Mouse (Mus musculus) intestine, embryonic 16.5 days (tissue): ENCODE results near the gene Btnl2. TPM values are rescaled to one million over a fixed set of nuclear protein-coding genes. Genes with fewer than 3 reads are reported as not detected.
"Not testable (repeated sequence)": the region's sequence is repeated elsewhere in the genome, so short reads cannot be mapped to it uniquely, and the experiment has no call there.

Experiments
- ATAC-seq: fragments of 200-750 bp; cut with Nextera tagmentation; 2 replicates; pipeline ENCODE4 v1.8.0; 2017; ENCODE audit warnings: moderate TSS enrichment, moderate library complexity
- H3K27ac ChIP-seq: fragments of 300-500 bp; sonication (generic); 2 replicates; pipeline ENCODE4 v1.5.1; 2014; ENCODE audit warnings: mild to moderate bottlenecking, low read length
- H3K27me3 ChIP-seq: fragments of 300-500 bp; sonication (generic); replicated peaks from 2 replicates; pipeline ENCODE4 v1.6.1; 2014; ENCODE audit warnings: low read length, control low read depth, mixed read lengths; ENCODE audit not compliant: control insufficient read depth, insufficient read depth
- H3K36me3 ChIP-seq: fragments of 300-500 bp; sonication (generic); 2 replicates; pipeline ENCODE4 v1.6.1; 2014; ENCODE audit warnings: low read length, control low read depth; ENCODE audit not compliant: control insufficient read depth, insufficient read depth
- H3K4me1 ChIP-seq: fragments of 300-500 bp; sonication (generic); 2 replicates; pipeline ENCODE4 v1.6.1; 2014; ENCODE audit warnings: low read length, control low read depth, mixed read lengths; ENCODE audit not compliant: control insufficient read depth, insufficient read depth
- H3K4me2 ChIP-seq: fragments of 300-500 bp; sonication (generic); 2 replicates; pipeline ENCODE4 v1.6.1; 2014; ENCODE audit warnings: low read depth, low read length, control low read depth
- H3K4me3 ChIP-seq: fragments of 300-500 bp; sonication (generic); 2 replicates; pipeline ENCODE4 v1.5.1; 2014; ENCODE audit warnings: mild to moderate bottlenecking, low read length
- H3K9ac ChIP-seq: fragments of 300-500 bp; sonication (generic); 2 replicates; pipeline ENCODE4 v1.6.1; 2014; ENCODE audit warnings: low read depth, low read length
- H3K9me3 ChIP-seq: fragments of 300-500 bp; sonication (generic); 2 replicates; pipeline ENCODE4 v1.6.1; 2016; ENCODE audit warnings: low read length, control low read depth; ENCODE audit not compliant: control insufficient read depth
- WGBS: fragments of 180-500 bp; shearing (Covaris S2); extraction: QIAGEN DNeasy Blood & Tissue Kit; methylation state at CpG from one replicate; pipeline ENCODE4 v1.1.7; 2014; 5-methylcytosine and 5-hydroxymethylcytosine counted together
- polyA plus RNA-seq: library from polyadenylated mRNA; unstranded; fragments of >200 nt; fragmentation: Nextera tagmentation; extraction: Ambion mirVana; gene quantifications from 2 replicates; pipeline ENCODE4 v1.2.1, GENCODE M21; 2015

Btnl2 gene
- polyA plus RNA-seq = 10.6 and 16.0 TPM in 2 replicates

- H3K27ac ChIP-seq = peak within 1 kb of the TSS; percentile 61
- 78% methylated on average over 5 of the region's 5 CpGs for WGBS
- H3K9me3 ChIP-seq = no peaks in the 10 kb centered on the region
- peak within 1 kb of the TSS; percentile 25; the same call in 1 of the 2 replicates for H3K4me2 ChIP-seq
- H3K9ac ChIP-seq = no peak within 1 kb of the TSS
- no peaks in the 10 kb centered on the region; the same call in none of the 2 replicates for H3K27me3 ChIP-seq
- no peaks in the 10 kb centered on the region for H3K4me1 ChIP-seq
- ATAC-seq = peak; percentile 89
- no peak within 1 kb of the TSS for H3K4me3 ChIP-seq
- no peaks in the 10 kb centered on the region for H3K36me3 ChIP-seq
These were observed at the start of gene Btnl2 for GRCm38 (mm10) chr17:34354539-34354938. Gene Btnl2, plus strand, starts transcription at chr17:34354822.

DNA sequence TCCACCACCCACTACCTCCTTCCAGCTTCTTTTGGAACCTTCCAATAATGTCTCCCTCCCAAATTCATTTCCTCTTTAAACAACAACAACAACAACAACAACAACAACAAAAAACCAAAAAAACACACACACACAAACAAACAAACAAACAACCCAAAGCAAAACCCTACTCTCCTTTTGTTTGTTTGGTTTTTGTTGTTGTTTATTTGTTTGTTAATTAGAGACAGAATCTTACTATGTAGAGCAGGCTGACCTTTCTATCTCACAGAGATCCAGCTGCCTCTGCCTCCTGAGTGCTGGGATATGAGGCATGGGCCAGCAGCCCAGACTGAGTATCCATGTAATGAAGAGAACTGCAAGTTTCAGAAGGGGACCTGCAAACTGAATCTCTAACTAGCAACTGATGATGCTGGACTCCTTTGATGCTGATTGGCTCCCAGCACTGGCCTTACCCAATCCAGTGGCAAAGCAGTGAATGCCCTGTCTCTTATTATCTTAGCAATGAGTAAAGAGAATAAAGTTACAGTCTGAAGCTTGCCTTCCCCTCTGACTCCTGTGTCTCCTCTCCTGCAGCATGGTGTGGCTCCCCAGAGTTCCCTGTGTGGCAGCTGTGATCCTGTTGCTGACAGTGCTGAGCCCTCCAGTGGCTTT, 49.1 kb upstream of the Btnl2 start, which contains the start of gene H2-Eb1:
H2-Eb1 (plus strand) TSS at position 488 of the 651 bp plus-strand sequence.
- H3K4me1 ChIP-seq = no peaks in the 10 kb centered on the region
- no peaks in the 10 kb centered on the region for H3K27me3 ChIP-seq
- no peak within 1 kb of the TSS for H3K27ac ChIP-seq
- no peak within 1 kb of the TSS for H3K9ac ChIP-seq
- peak; percentile 54; the same call in 1 of the 2 replicates for ATAC-seq
- no peaks in the 10 kb centered on the region for H3K9me3 ChIP-seq
- no peaks in the 10 kb centered on the region for H3K36me3 ChIP-seq
- no peak within 1 kb of the TSS for H3K4me3 ChIP-seq
- H3K4me2 ChIP-seq = no peak within 1 kb of the TSS

DNA sequence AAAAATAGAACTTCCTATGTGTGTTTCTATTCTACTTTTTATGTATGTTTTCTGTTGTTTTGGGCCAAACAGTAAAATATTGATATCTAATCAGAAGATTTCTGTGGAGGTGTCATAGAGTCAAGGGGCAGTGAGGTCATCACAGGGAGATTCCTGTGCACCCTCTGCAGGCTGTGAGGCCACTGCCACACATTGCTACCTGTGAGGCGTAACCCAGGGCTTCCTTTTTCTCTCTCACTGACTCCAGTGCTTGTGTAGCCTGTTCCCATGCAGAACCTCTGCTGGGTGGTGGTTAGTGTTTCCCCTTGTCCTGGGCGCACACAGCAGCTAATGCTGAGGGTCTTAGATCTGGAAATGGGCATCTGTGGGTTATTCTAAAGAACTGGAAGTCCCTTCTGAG, 48.2 kb upstream of the Btnl2 start:
- H3K9me3 ChIP-seq = no peaks in the 10 kb centered on the region
- no peaks in the 10 kb centered on the region for H3K4me1 ChIP-seq
- H3K27me3 ChIP-seq = no peaks in the 10 kb centered on the region
- 74% methylated on average over 2 of the region's 2 CpGs for WGBS
- no peak overlapping the region for H3K4me3 ChIP-seq
- no peak overlapping the region for H3K9ac ChIP-seq
- no peak overlapping the region for H3K4me2 ChIP-seq
- H3K27ac ChIP-seq = no peak overlapping the region
- ATAC-seq = no peak
- no peaks in the 10 kb centered on the region for H3K36me3 ChIP-seq

- no peaks in the 10 kb centered on the region for H3K9me3 ChIP-seq
- no peak for ATAC-seq
These were observed 47.4 kb upstream of the Btnl2 start for GRCm38 (mm10) chr17:34307216-34307615.

DNA sequence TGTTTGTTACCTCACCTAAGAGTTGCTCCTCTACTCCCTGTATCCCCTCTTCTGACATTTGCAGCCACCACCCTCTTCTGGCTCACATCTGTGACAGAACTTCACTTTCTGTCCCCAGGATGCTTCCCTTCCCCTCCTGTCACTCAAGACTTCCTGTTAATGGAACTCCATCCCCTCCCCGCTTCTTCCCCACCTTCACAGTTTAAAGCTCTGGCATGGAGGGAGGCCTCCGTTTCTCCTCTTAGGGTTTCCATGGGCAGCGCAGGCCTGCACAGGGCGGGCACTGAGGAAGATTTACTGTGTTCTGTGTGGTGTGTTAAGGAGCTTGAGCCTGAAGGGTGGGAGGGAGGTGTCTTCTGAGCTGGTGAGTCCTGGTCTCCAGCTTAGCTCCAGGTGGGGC, 46.5 kb upstream of the Btnl2 start:
- H3K9me3 ChIP-seq = no peaks in the 10 kb centered on the region
- no peak overlapping the region for H3K4me3 ChIP-seq
- ATAC-seq = no peak
- H3K9ac ChIP-seq = no peak overlapping the region
- H3K4me1 ChIP-seq = no peaks in the 10 kb centered on the region
- WGBS = 85% methylated on average over 4 of the region's 4 CpGs
- H3K27ac ChIP-seq = no peak overlapping the region
- H3K27me3 ChIP-seq = no peaks in the 10 kb centered on the region
- H3K4me2 ChIP-seq = no peak overlapping the region
- no peaks in the 10 kb centered on the region for H3K36me3 ChIP-seq

More at GRCm38 (mm10) chr17:34307216-34307615, 47.4 kb upstream of the Btnl2 start:
- Histone ChIP-seq H3K4me3 (no peak overlapping the region), H3K27ac (no peak overlapping the region), H3K4me2 (no peak overlapping the region), H3K36me3 (no peaks in the 10 kb centered on the region), H3K27me3 (no peaks in the 10 kb centered on the region), H3K9ac (no peak overlapping the region), H3K4me1 (no peaks in the 10 kb centered on the region)

DNA sequence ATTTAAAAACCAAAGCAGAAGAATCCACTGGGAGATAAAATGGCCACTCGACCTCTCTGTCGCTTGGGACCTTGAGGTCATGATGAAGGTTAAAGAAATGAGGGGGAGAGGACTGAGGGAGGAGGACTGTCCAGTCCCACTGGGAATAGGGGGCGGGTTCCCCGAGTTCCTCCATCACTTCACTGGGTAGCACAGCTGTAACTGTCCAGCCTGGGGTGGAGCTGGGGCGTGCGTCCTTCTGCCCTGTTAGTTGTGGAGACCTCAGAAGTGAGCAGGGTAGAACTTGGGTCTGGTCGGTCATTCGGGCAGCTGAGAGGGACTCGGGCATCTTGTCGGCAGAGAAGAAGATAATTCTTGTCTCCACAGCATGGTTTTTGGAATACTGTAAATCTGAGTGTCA, 45.4 kb upstream of the Btnl2 start:
- peak overlapping the region; percentile 75 for H3K4me2 ChIP-seq
- H3K9me3 ChIP-seq = no peaks in the 10 kb centered on the region
- no peaks in the 10 kb centered on the region for H3K27me3 ChIP-seq
- peak; percentile 66 for ATAC-seq
- peak overlapping the region; percentile 66 for H3K4me3 ChIP-seq
- H3K4me1 ChIP-seq = no peaks in the 10 kb centered on the region
- H3K27ac ChIP-seq = no peak overlapping the region
- WGBS = 25% methylated on average over 10 of the region's 10 CpGs
- H3K36me3 ChIP-seq = no peaks in the 10 kb centered on the region
- H3K9ac ChIP-seq = peak overlapping the region; percentile 77

DNA sequence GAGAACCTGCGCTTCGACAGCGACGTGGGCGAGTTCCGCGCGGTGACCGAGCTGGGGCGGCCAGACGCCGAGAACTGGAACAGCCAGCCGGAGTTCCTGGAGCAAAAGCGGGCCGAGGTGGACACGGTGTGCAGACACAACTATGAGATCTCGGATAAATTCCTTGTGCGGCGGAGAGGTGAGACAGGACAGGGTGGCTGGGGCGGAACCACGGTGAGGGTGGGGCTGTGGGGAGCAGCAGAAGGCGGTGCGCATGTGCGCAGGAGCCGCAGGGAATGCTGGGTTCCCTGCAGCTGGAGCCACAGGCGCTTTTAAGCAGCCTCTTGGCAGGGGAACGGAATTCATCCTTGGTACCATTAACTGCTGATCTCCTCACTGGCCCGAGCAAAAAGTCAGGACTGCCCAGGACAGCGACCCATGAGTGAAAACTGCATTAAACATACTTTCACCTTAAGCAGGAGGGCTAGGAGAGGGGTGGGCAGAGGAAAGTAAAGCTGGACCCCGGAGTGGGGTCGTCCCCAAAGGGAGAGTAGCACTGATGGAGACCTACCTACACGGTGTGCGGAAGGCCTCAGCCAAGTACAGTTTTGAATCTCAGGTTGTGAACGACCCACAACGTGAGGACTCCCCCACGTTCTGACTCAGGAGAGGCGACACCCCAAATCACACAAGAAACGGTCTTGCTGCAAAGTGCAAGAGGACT, 44.8 kb upstream of the Btnl2 start:
- H3K4me1 ChIP-seq = no peaks in the 10 kb centered on the region
- H3K9me3 ChIP-seq = no peaks in the 10 kb centered on the region
- peak; percentile 90 for ATAC-seq
- peak overlapping the region; percentile 75 for H3K4me2 ChIP-seq
- peak overlapping the region; percentile 66 for H3K4me3 ChIP-seq
- 21% methylated on average over 38 of the region's 38 CpGs for WGBS
- H3K27ac ChIP-seq = no peak overlapping the region
- peak overlapping the region; percentile 77 for H3K9ac ChIP-seq
- no peaks in the 10 kb centered on the region for H3K36me3 ChIP-seq
- no peaks in the 10 kb centered on the region for H3K27me3 ChIP-seq

GRCm38 (mm10) chr17:34310526-34310925, 44.1 kb upstream of the Btnl2 start:
- not testable (repeated sequence) for H3K9ac ChIP-seq, H3K27me3 ChIP-seq, H3K4me3 ChIP-seq, H3K27ac ChIP-seq, H3K4me2 ChIP-seq, H3K9me3 ChIP-seq, H3K4me1 ChIP-seq, ATAC-seq, H3K36me3 ChIP-seq
- 72% methylated on average over 3 of the region's 3 CpGs for WGBS

- no peaks in the 10 kb centered on the region for H3K36me3 ChIP-seq
- no peak overlapping the region for H3K4me2 ChIP-seq
- H3K27ac ChIP-seq = no peak overlapping the region
- no peaks in the 10 kb centered on the region for H3K9me3 ChIP-seq
- ATAC-seq = no peak
- 74% methylated on average over 1 of the region's 1 CpGs for WGBS
- H3K4me1 ChIP-seq = no peaks in the 10 kb centered on the region
- no peak overlapping the region for H3K4me3 ChIP-seq
- no peaks in the 10 kb centered on the region for H3K27me3 ChIP-seq
- H3K9ac ChIP-seq = no peak overlapping the region
These were observed 42.4 kb upstream of the Btnl2 start for GRCm38 (mm10) chr17:34312185-34312584.
